Mouse (Mus musculus): ENCODE data around the gene Nedd9.

- no peak for TF ChIP-seq POLR2A (IDR thresholded peaks at IDR 0.05; ENCODE audit: borderline replicate concordance, low read depth, low read length)
- TF ChIP-seq CTCF (IDR thresholded peaks at IDR 0.05; ENCODE audit: low read depth, low read length): no peak
These were observed 108.7 kb downstream of the Nedd9 start for GRCm38 (mm10) chr13:41378462-41378861.

Data from bone marrow macrophage, adult 2 months (primary cell).